Mouse (Mus musculus) liver, embryonic 14.5 days (tissue): ENCODE results near the gene Sema4d.

ENCODE experiments used
- CTCF ChIP-seq: IDR thresholded peaks from 2 replicates; pipeline ENCODE4 v1.5.1; 2016; ENCODE audit warnings: antibody characterized with exemption, low read depth, control low read depth
- EP300 ChIP-seq: IDR thresholded peaks from 2 replicates; pipeline ENCODE4 v1.6.1; 2016; ENCODE audit warnings: antibody characterized with exemption, low read depth

DNA sequence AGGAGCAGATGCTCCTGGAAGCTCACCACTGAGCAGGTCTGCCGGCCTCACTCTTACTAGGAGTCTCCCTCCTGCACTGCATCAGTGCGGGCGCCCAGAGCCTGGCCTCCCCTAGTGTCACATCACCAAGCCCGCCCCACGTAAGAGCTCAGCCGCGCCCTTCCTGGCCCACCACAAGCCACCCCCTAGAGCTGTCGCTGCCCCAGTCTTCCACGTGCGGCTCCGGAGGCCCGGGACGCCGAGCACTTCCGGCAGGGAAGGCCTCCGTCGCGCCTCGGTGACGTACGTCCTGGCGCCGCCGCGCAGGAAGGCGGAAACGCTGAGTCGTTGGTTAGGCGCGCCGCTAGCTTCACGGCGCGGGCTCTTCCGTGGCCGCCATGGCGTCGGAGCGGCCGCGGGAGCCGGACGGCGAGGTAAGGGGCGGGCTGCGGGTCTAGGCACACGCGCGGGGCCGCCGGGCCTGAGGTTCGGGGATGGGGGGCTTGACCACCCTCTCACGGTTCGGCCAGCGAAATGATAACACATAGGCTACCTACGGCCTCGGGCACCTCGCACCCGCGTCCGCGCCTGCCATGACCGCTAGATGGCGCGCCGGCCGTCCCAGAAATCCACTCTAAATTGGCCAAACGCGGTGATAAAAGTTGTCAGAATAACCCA lies 142.0 kb downstream of the Sema4d start, which contains the start of gene Secisbp2:
- TF ChIP-seq CTCF (peak; percentile 96), EP300 (peak; percentile 14; the same call in 1 of the 2 replicates)
